Mouse (Mus musculus) midbrain, embryonic 12.5 days (tissue): ENCODE results near the gene Ccno. TPM values are rescaled to one million over a fixed set of nuclear protein-coding genes. Genes with fewer than 3 reads are reported as not detected.

Experiments
- ATAC-seq: fragments of 200-750 bp; cut with Nextera tagmentation; 2 replicates; pipeline ENCODE4 v1.8.0; 2017; ENCODE audit warnings: low read depth, moderate TSS enrichment, moderate library complexity; ENCODE audit not compliant: low FRiP score
- H3K27ac ChIP-seq: fragments of 300-500 bp; sonication (generic); replicated peaks from 2 replicates; pipeline ENCODE4 v1.5.1; 2016; ENCODE audit warnings: mild to moderate bottlenecking
- H3K27me3 ChIP-seq: fragments of 300-500 bp; sonication (generic); 2 replicates; pipeline ENCODE4 v1.6.1; 2016; ENCODE audit warnings: mild to moderate bottlenecking
- H3K36me3 ChIP-seq: fragments of 300-500 bp; sonication (generic); 2 replicates; pipeline ENCODE4 v1.6.1; 2016
- H3K4me1 ChIP-seq: fragments of 300-500 bp; sonication (generic); 2 replicates; pipeline ENCODE4 v1.6.1; 2016
- H3K4me2 ChIP-seq: fragments of 300-500 bp; sonication (generic); replicated peaks from 2 replicates; pipeline ENCODE4 v1.6.1; 2016; ENCODE audit warnings: mild to moderate bottlenecking, moderate library complexity
- H3K4me3 ChIP-seq: fragments of 300-500 bp; sonication (generic); 2 replicates; pipeline ENCODE4 v1.5.1; 2016; ENCODE audit warnings: mild to moderate bottlenecking
- H3K9ac ChIP-seq: fragments of 300-500 bp; sonication (generic); replicated peaks from 2 replicates; pipeline ENCODE4 v1.6.1; 2016; ENCODE audit warnings: mild to moderate bottlenecking, moderate library complexity
- H3K9me3 ChIP-seq: fragments of 300-500 bp; sonication (generic); 2 replicates; pipeline ENCODE4 v1.6.1; 2016; ENCODE audit warnings: mild to moderate bottlenecking
- WGBS: fragments of 180-500 bp; shearing (Covaris S2); methylation state at CpG from one replicate; pipeline ENCODE4 v1.1.7; 2016; 5-methylcytosine and 5-hydroxymethylcytosine counted together
- polyA plus RNA-seq: library from polyadenylated mRNA; unstranded; fragments of >200 nt; fragmentation: Nextera tagmentation; extraction: Ambion mirVana; gene quantifications from 2 replicates; pipeline ENCODE4 v1.2.1, GENCODE M21; 2016

Gene Ccno
- polyA plus RNA-seq = 0.85 and 1.9 TPM in 2 replicates

DNA sequence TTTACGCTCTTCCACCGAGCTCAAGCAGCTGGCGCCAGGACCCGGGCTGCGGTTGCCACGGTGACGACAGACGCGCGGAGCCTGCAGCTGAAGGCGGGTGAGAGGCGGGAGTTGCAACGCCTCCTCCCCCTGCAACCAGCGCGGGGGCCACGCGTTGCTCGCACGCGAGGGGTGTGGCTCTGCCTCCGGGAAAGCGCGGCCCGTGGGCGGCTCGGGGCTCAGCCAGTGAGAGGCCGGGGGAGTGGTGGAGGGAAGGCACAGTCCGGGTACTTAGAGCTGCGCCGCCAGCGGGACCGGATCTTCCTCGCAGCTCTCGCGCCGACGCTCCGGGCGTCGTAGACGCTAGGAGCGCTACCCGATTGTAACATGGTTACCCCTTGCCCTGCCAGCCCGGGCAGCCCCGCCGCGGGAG is at the start of gene Ccno:
Ccno (plus strand) TSS at position 271 of the 412 bp plus-strand sequence.
- Histone ChIP-seq H3K4me2 (peak within 1 kb of the TSS; percentile 80), H3K27ac (no peak within 1 kb of the TSS), H3K9me3 (no peaks in the 10 kb centered on the region), H3K9ac (peak within 1 kb of the TSS; percentile 46; the same call in 1 of the 2 replicates), H3K4me3 (peak within 1 kb of the TSS; percentile 53), H3K27me3 (peaks cover 85% of the 10 kb centered on the region), H3K36me3 (no peaks in the 10 kb centered on the region), H3K4me1 (peaks cover 40% of the 10 kb centered on the region)
- WGBS = under 1% methylated on average over 37 of the region's 47 CpGs
- peak; percentile 91 for ATAC-seq

DNA sequence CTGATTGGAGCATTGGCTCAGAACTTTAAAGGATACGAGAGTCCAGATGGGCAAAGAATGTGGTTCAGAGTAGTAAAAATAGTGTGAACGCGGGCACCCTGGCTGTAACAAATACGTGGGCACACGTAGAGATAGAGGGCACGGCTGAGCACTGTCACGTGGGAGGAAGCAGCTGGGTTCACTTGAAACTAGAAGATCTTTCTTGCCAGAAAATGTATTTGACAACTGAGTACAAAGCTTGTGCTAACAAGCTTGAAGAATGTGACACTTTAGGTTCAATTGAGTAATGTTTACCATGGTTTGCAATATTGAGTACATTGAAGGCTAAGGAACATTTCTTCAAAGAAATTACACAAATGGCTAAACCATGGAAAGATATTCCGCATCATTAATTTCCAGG is 49.5 kb upstream of the Ccno start:
- H3K9ac ChIP-seq = no peak overlapping the region
- peaks cover 74% of the 10 kb centered on the region for H3K36me3 ChIP-seq
- no peak overlapping the region for H3K4me3 ChIP-seq
- H3K9me3 ChIP-seq = no peaks in the 10 kb centered on the region
- no peaks in the 10 kb centered on the region for H3K4me1 ChIP-seq
- no peak overlapping the region for H3K27ac ChIP-seq
- 97% methylated on average over 8 of the region's 8 CpGs for WGBS
- H3K27me3 ChIP-seq = no peaks in the 10 kb centered on the region
- ATAC-seq = no peak
- no peak overlapping the region for H3K4me2 ChIP-seq

DNA sequence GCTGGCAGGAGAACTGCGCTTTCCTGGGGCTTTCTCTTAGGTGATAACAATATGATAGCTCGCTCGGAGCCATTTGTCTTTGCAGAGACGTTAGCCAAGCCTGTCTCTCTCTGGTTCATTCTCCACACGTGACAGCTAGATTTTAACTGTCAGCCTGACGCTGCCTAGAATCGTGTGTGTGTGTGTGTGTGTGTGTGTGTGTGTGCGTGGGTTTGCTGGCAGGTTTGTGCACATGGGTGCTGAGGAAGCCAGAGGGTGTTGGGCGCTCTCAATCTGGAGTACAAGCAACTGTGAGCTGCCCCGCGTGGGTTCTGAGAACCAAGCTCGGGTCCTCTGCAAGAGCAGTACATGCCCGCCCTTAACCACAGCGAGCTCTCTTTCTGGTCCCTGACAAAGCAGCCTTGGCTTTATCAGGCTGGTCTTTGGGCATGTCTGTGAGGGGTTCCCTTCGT is 45.7 kb upstream of the Ccno start:
- Histone ChIP-seq H3K27me3 (no peaks in the 10 kb centered on the region), H3K4me1 (no peaks in the 10 kb centered on the region), H3K36me3 (peaks cover 83% of the 10 kb centered on the region), H3K9ac (no peak overlapping the region), H3K27ac (no peak overlapping the region), H3K4me2 (no peak overlapping the region), H3K9me3 (no peaks in the 10 kb centered on the region), H3K4me3 (no peak overlapping the region)
- 79% methylated on average over 15 of the region's 15 CpGs for WGBS
- no peak for ATAC-seq

DNA sequence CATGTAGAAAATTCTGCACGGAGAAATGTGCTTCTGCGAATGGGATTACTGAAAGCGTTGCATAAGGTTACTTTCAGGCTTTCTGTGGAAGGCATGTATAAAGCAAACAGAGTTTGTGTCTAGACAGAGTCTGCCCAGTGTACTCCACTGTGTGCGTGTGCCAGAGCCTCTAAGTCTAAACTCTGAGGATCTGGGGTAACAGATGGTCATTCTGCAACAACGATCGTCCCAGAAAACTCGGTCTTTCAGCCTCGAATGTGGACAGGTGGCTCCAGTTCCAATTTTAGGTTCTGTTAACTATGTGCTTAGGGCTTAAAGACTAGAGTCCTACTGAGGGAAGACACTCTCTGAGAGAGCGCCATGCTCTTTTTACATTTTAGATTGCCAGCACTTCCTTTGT is 42.3 kb upstream of the Ccno start:
- Histone ChIP-seq H3K9ac (no peak overlapping the region), H3K27ac (no peak overlapping the region), H3K27me3 (no peaks in the 10 kb centered on the region), H3K4me1 (no peaks in the 10 kb centered on the region), H3K36me3 (peaks cover 83% of the 10 kb centered on the region), H3K9me3 (no peaks in the 10 kb centered on the region), H3K4me2 (no peak overlapping the region), H3K4me3 (no peak overlapping the region)
- WGBS = 98% methylated on average over 9 of the region's 9 CpGs
- no peak for ATAC-seq

DNA sequence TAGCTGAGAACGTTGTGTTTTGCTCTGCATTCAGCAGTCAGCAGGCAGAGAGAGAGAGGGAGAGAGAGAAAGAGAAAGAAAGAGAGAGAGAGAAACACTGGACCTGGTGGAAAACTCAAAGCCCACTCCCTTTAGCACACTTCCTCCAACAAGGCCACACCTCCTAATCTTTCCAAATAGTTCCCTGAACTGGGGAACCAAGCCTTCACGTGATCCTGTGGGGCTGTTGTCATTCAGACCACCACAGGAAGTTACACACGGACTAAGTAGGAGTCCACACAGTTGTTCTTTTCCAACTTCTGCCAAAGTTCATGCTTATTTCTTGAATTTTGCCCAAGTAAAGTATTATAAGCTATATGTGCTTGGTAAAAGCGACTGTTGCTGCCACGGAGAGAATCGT is 41.7 kb upstream of the Ccno start:
- 91% methylated on average over 6 of the region's 6 CpGs for WGBS
- Histone ChIP-seq H3K36me3 (peaks cover 86% of the 10 kb centered on the region), H3K4me3 (no peak overlapping the region), H3K4me2 (no peak overlapping the region), H3K27ac (no peak overlapping the region), H3K9me3 (no peaks in the 10 kb centered on the region), H3K4me1 (no peaks in the 10 kb centered on the region), H3K9ac (no peak overlapping the region), H3K27me3 (no peaks in the 10 kb centered on the region)
- ATAC-seq = no peak

DNA sequence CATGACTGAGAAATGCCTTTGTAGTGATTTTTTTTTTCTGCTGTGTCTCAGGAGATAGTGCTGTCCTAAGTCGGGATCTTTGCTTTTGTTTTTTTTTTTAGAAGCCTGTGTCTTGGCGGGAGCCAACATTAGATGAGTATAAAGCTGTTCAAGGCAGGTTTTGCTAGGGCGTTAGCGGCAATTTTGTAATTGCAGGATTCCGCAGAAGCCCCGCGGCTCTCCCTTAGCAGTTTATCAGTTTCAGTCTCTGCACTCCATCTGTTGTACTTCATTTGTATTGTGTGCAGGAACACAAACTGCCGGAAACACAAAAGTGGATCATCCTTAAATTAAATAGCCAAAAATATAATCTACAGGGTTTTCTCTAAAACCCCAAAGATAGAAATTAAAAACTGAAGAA is 33.5 kb upstream of the Ccno start:
- Histone ChIP-seq H3K9me3 (no peaks in the 10 kb centered on the region), H3K36me3 (peaks cover 80% of the 10 kb centered on the region), H3K4me3 (no peak overlapping the region)

DNA sequence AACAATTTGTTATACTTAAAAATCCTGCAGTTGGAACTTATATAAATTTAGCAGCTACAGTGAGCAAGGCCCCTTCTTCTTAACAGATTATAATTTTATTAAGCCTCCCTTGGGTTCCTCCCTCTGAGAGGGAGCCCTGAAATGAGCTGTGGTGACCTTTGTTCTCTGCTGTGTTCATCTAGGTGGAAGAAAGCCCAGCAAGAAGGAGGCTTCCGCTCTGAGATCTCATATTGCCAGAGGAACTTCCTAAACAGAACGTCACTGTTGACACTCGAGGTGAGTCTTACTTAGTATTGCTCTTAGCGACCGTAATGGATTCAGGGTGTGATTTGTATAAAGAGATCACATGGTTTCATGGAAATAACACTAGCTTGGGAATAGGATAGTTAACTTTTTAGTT is 24.5 kb upstream of the Ccno start:
- WGBS = 84% methylated on average over 5 of the region's 5 CpGs
- Histone ChIP-seq H3K4me2 (no peak overlapping the region), H3K27ac (no peak overlapping the region), H3K36me3 (peaks cover 79% of the 10 kb centered on the region), H3K9ac (no peak overlapping the region), H3K27me3 (no peaks in the 10 kb centered on the region), H3K4me1 (no peaks in the 10 kb centered on the region), H3K9me3 (no peaks in the 10 kb centered on the region), H3K4me3 (no peak overlapping the region)
- no peak for ATAC-seq

More for the DNA sequence above, 33.5 kb upstream of the Ccno start:
- Histone ChIP-seq H3K27ac (no peak overlapping the region), H3K27me3 (no peaks in the 10 kb centered on the region), H3K4me1 (no peaks in the 10 kb centered on the region), H3K4me2 (no peak overlapping the region), H3K9ac (no peak overlapping the region)
- no peak for ATAC-seq
- WGBS = 95% methylated on average over 8 of the region's 8 CpGs

DNA sequence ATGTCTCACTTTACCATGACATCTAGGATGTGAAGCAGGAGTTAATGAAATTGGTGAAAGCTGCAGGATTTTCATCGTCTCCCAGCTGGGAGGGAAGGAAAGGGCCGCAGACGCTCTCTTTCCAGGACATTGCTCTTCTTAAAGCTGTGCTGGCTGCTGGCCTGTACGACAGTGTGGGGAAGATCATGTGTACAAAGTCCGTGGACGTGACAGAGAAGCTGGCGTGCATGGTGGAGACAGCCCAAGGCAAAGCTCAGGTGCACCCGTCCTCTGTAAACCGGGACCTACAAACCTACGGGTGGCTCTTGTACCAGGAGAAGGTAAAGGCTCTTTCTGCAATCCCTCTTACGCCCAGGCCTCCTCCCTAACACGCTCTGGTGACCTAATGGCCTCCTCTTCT is 23.2 kb upstream of the Ccno start:
- Histone ChIP-seq H3K36me3 (peaks cover 78% of the 10 kb centered on the region), H3K4me2 (no peak overlapping the region), H3K9me3 (no peaks in the 10 kb centered on the region)

DNA sequence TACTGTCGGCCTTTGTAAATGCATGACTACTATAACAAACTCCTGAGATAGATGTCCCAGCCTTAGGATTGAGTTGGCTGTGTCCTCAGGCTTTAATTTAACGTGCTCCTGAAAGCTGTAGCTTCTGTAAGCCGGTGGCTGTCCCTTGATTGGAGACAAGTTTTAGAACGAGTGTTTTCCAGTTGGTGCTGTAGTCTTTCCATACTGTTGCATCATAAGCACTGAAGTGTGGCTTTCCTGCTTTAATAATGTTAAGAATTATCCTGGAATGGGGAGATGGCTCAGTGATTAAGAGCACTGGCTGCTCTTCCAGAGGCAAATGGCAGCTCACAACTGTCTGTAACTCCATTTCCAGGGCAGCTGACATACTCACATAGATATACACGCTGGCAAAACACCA is 20.3 kb upstream of the Ccno start:
- H3K36me3 ChIP-seq = peaks cover 63% of the 10 kb centered on the region
- H3K27me3 ChIP-seq = no peaks in the 10 kb centered on the region
- no peaks in the 10 kb centered on the region for H3K9me3 ChIP-seq
- ATAC-seq = no peak
- no peak overlapping the region for H3K9ac ChIP-seq
- H3K4me2 ChIP-seq = no peak overlapping the region
- no peaks in the 10 kb centered on the region for H3K4me1 ChIP-seq
- WGBS = 92% methylated on average over 5 of the region's 5 CpGs
- no peak overlapping the region for H3K27ac ChIP-seq
- no peak overlapping the region for H3K4me3 ChIP-seq

More for the DNA sequence above, 23.2 kb upstream of the Ccno start:
- Histone ChIP-seq H3K4me1 (no peaks in the 10 kb centered on the region), H3K9ac (no peak overlapping the region), H3K27me3 (no peaks in the 10 kb centered on the region), H3K4me3 (no peak overlapping the region), H3K27ac (no peak overlapping the region)
- no peak for ATAC-seq
- 95% methylated on average over 12 of the region's 12 CpGs for WGBS

DNA sequence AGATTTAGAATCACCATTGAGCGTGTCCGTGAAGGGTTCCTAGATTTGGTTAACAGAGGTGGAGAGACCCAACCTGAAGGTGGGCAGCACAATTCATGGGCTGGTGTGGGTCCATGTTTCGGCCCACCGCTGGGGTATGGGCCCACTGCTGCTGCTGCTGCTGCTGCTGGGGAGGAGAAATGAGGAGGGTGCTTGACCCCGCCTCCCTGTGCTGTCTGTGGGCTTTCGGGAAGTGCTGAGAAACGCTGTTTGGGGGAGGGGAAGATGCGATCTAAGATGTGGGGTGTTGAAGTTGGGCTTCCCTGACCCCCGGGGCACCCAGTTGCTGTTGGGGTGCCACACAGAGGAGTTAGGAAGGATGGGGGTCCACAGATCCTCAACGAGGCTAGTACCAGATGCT is 10.9 kb upstream of the Ccno start:
- ATAC-seq = no peak
- Histone ChIP-seq H3K4me2 (no peak overlapping the region), H3K9me3 (no peaks in the 10 kb centered on the region), H3K4me1 (no peaks in the 10 kb centered on the region), H3K36me3 (no peaks in the 10 kb centered on the region), H3K27me3 (peaks cover 38% of the 10 kb centered on the region), H3K27ac (no peak overlapping the region), H3K9ac (no peak overlapping the region), H3K4me3 (no peak overlapping the region)
- 48% methylated on average over 10 of the region's 10 CpGs for WGBS

DNA sequence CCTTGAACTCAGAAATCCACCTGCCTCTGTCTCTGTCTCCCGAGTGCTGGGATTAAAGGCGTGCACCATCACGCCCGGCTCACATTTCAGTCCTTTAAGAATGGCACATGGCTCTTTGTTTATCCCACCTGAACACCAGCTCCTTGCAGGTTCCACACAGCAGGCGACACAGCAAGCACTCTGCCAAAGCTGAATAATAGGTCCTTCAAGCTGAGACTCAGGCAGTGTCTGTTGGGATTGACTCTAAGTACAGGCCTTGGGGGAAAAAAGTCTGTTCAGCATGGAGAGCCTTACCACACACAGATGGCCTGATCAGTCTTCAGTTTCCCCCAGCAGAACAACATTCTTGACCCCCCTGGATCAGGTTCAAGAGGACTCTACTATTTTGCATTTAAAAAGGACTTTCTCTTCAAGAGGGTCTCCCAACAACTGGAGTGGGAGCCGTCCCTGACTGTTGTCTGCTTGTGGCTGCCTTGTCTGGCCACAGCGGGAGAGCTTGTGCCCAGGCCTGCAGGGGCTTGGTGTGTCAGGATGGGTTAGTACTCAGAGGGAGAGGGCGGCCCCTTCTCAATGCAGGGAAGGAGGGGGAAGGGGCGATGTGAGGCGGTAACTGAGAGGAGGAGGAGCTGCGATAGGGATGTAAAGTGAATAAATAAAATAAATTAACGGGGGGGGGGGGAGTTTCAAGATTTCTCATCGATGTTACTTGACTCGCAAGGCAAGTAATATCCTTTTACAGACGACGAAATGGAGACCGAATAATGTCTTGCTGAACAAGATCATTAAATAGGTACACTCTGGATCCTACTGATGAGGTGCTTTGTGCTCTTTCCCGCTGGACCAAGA is 1.8 kb upstream of the Ccno start:
- H3K9me3 ChIP-seq = no peaks in the 10 kb centered on the region
- no peaks in the 10 kb centered on the region for H3K36me3 ChIP-seq
- peak overlapping the region; percentile 53 for H3K4me3 ChIP-seq
- H3K4me1 ChIP-seq = peaks cover 40% of the 10 kb centered on the region
- H3K27ac ChIP-seq = no peak overlapping the region
- peak; percentile 67 for ATAC-seq
- peak overlapping the region; percentile 80 for H3K4me2 ChIP-seq
- H3K27me3 ChIP-seq = peaks cover 73% of the 10 kb centered on the region
- WGBS = 2% methylated on average over 17 of the region's 18 CpGs
- H3K9ac ChIP-seq = 0 out of 2 replicates have a peak overlapping the region, but pooled peaks have one; percentile 20

DNA sequence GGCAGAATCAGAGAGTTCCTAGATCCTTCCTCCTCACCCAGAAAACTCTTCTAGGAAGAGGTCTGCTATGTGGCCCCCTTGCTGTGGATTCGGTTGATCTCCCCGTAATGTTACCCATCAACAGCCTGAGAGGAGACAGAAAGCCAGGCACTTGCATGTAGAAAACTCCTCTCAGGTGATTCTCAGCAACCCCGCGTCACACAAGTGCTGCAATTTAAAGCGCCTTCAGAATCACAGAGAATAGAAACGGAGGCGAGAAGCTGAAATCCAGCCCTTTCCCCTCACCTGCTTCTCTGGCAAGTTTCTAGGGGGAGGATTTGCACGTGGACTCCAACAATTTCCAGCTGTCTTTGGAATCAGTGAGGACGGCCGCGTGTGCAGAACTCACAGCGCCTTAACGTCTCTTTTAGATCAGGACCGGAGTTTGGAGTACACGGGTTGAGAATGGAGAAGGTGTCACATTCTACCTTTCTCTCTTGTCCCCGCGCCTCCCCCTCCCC is 1.1 kb upstream of the Ccno start:
- 1% methylated on average over 17 of the region's 17 CpGs for WGBS
- Histone ChIP-seq H3K9me3 (no peaks in the 10 kb centered on the region), H3K36me3 (no peaks in the 10 kb centered on the region), H3K4me3 (peak overlapping the region; percentile 53), H3K27ac (no peak overlapping the region), H3K9ac (0 out of 2 replicates have a peak overlapping the region, but pooled peaks have one; percentile 3), H3K4me1 (peaks cover 40% of the 10 kb centered on the region), H3K27me3 (peaks cover 80% of the 10 kb centered on the region), H3K4me2 (peak overlapping the region; percentile 80)
- no peak for ATAC-seq
